ENCODE assay signal across 21 mouse cellular contexts in the genomic region with DNA sequence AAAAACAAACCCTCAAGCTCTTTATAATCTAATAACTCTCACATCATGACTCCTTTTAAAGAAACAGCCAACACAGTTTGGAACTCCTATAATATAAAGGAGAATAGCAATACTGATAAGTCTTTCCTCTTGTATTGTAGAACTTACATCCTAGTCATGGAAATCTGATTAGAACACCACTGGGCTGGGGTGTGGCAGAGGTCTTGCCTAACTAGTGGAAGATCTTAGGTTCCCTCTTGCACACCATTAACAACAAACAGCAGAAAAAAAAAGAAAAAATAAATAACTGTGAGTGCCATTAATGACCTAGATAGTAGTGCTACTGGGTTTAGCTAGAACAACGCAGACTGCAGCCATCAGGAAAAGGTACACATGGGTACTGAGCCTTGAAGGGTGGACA.
"Had no signal": no experiment of that assay in that cellular context is flagged by ENCODE, and none has a peak within 500 bp of the region (broad histone marks: within the 10 kb centered on the region; RNA-seq: fewer than 3 reads in every experiment).

No protein-coding gene starts in this region.

- ATAC-seq: lung, postnatal 0 days; midbrain, embryonic 15.5 days had no signal

- DNase-seq: kidney, adult 11 months; kidney, adult 8-10 months; kidney, postnatal 10 days; kidney, postnatal 36 days; left cerebral cortex, postnatal 4 days; lung, embryonic 14.5 days; lung, postnatal 36 days; right cerebral cortex, adult 18-20 months; right cerebral cortex, postnatal 14 days; right cerebral cortex, postnatal 4 days; thymus, adult 18-20 months; thymus, postnatal 36 days had no signal

- H3K27me3 ChIP-seq: kidney, embryonic 15.5 days; limb, embryonic 12.5 days; limb, embryonic 15.5 days; midbrain, embryonic 12.5 days; midbrain, embryonic 15.5 days; neural tube, embryonic 12.5 days; neural tube, embryonic 15.5 days had no signal

- H3K27ac ChIP-seq: kidney, embryonic 15.5 days; limb, embryonic 12.5 days; limb, embryonic 15.5 days; midbrain, embryonic 12.5 days; midbrain, embryonic 15.5 days; neural tube, embryonic 12.5 days; neural tube, embryonic 15.5 days; stomach, postnatal 0 days had no signal

- H3K4me2 ChIP-seq: limb, embryonic 12.5 days; limb, embryonic 15.5 days; neural tube, embryonic 12.5 days had no signal

- H3K36me3 ChIP-seq: midbrain, embryonic 15.5 days had no signal

- H3K9me3 ChIP-seq: kidney, embryonic 15.5 days; limb, embryonic 12.5 days; limb, embryonic 15.5 days; midbrain, embryonic 12.5 days; midbrain, embryonic 15.5 days; neural tube, embryonic 12.5 days; neural tube, embryonic 15.5 days had no signal

- H3K4me3 ChIP-seq: kidney, embryonic 15.5 days; limb, embryonic 12.5 days; midbrain, embryonic 12.5 days; midbrain, embryonic 15.5 days; neural tube, embryonic 12.5 days had no signal

- H3K9ac ChIP-seq: kidney, embryonic 15.5 days; limb, embryonic 12.5 days; limb, embryonic 15.5 days; lung, embryonic 14.5 days; midbrain, embryonic 12.5 days; midbrain, embryonic 15.5 days; neural tube, embryonic 12.5 days; neural tube, embryonic 15.5 days had no signal
